Mouse (Mus musculus) myocyte (in vitro differentiated cells): ENCODE results near the gene Rabgef1.

Source experiments
- MAX ChIP-seq: IDR thresholded peaks from one replicate; pipeline ENCODE4 v1.6.1; 2011; ENCODE audit warnings: low read depth, mild to moderate bottlenecking, control low read depth
- MYOD1 ChIP-seq, 3 experiments: IDR thresholded peaks; one replicate each; pipeline ENCODE4 v1.6.1; 2011; ENCODE audit warnings: control low read depth in 2 of 3, low read depth in 2 of 3, mild to moderate bottlenecking in 2 of 3, moderate library complexity in 1 of 3; ENCODE audit not compliant: insufficient read length in 2 of 3, control insufficient read depth in 1 of 3
- MYOG ChIP-seq, 3 experiments: IDR thresholded peaks; one replicate each; pipeline ENCODE4 v1.6.1; 2011; ENCODE audit warnings: control low read depth in 2 of 3, low read depth in 2 of 3, mild to moderate bottlenecking in 2 of 3; ENCODE audit not compliant: insufficient read length in 2 of 3, control insufficient read depth in 1 of 3, insufficient read depth in 1 of 3
- POLR2A ChIP-seq: IDR thresholded peaks from one replicate; pipeline ENCODE4 v1.6.1; 2011; ENCODE audit warnings: low read depth, mild to moderate bottlenecking, control low read depth, moderate library complexity; ENCODE audit not compliant: insufficient read length
- POLR2AphosphoS2 ChIP-seq: IDR thresholded peaks from one replicate; pipeline ENCODE4 v1.6.1; 2011; ENCODE audit warnings: low read depth, control low read depth; ENCODE audit not compliant: insufficient read length
- SRF ChIP-seq: IDR thresholded peaks from one replicate; pipeline ENCODE4 v1.6.1; 2011; ENCODE audit warnings: low read depth; ENCODE audit not compliant: control insufficient read depth, insufficient read length
- TCF12 ChIP-seq: IDR thresholded peaks from one replicate; pipeline ENCODE4 v1.6.1; 2011; ENCODE audit warnings: mild to moderate bottlenecking, control low read depth; ENCODE audit not compliant: poor library complexity, insufficient read depth, severe bottlenecking
- TCF3 ChIP-seq: IDR thresholded peaks from one replicate; pipeline ENCODE4 v1.6.1; 2011; ENCODE audit warnings: low read depth, control low read depth; ENCODE audit not compliant: insufficient read length
- USF1 ChIP-seq: IDR thresholded peaks from one replicate; pipeline ENCODE4 v1.6.1; 2011; ENCODE audit warnings: low read depth, mild to moderate bottlenecking, control low read depth, moderate library complexity

- TF ChIP-seq USF1 (no peak), POLR2A (no peak), MYOD1 (IDR thresholded peaks at IDR 0.05; ENCODE audit: control insufficient read depth in 1 of 3, insufficient read length in 2 of 3, low read depth in 2 of 3) (no peak), POLR2AphosphoS2 (no peak), MYOG (IDR thresholded peaks at IDR 0.05; ENCODE audit: control insufficient read depth in 1 of 3, insufficient read depth in 1 of 3, insufficient read length in 2 of 3, low read depth in 2 of 3) (no peak), TCF12 (no peak), SRF (no peak), MAX (no peak), TCF3 (no peak)
These were observed 33.9 kb downstream of the Rabgef1 start for GRCm38 (mm10) chr5:130205441-130206023.
